Mouse (Mus musculus): ENCODE measurements at regions not wholly inside any gene's neighbourhood (a gene's known extent, or its start where the extent isn't known, plus 50 kb on each side); places are given as distances from the start of the nearest gene placed in this dataset.
A peak's percentile ranks its signal among the peaks of the same experiment; 100 is the strongest.

DNA sequence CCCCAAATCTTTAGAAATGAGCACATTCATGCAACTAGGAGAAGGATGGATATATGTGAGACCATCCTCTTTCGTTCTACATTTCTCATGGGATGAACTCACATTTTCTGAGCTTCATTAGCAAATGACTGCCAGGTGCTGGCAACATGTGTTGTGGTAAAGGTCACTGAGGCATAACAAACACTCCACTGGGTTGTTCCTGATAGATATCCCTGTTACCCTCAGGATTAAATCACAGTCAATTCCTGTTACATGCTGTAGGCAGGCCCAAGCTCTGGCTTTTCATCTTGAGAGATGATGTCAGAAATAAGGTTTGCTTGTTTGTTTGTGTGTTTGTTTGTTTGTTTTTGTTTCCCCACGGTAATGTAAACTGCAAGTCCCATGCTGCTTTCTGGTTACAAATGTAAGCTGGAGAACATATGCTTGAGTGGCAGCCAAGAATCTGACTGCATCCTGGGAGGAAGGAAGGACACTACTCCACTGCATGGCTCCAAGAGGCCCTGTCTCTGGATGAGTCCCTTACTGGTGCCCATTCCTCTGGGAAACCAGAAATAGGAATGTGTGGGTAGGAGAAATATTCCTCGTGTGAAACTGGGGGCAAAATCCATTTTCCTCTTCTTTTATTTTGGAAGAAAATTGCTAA is 176.4 kb downstream of the Cth start:
- no peak for ATAC-seq (ENCODE audit: insufficient number of reproducible peaks, low FRiP score)
- Histone ChIP-seq H3K4me2 (no peak overlapping the region), H3K9ac (no peak overlapping the region), H3K4me1 (replicated peaks) (0 out of 2 replicates have a peak, but pooled peaks cover 4% of the 10 kb centered on the region), H3K36me3 (no peaks in the 10 kb centered on the region), H3K9me3 (replicated peaks) (no peaks in the 10 kb centered on the region), H3K27ac (ENCODE audit: poor library complexity, severe bottlenecking) (no peak overlapping the region), H3K27me3 (replicated peaks) (no peaks in the 10 kb centered on the region), H3K4me3 (no peak overlapping the region)
- WGBS = 58% methylated on average over 3 of the region's 3 CpGs

- WGBS = 51% methylated on average over 1 of the region's 1 CpGs
- Histone ChIP-seq H3K4me1 (replicated peaks) (peaks cover 10% of the 10 kb centered on the region), H3K9ac (no peak overlapping the region), H3K9me3 (replicated peaks) (no peaks in the 10 kb centered on the region), H3K36me3 (no peaks in the 10 kb centered on the region), H3K27ac (ENCODE audit: poor library complexity, severe bottlenecking) (no peak overlapping the region), H3K4me3 (no peak overlapping the region), H3K27me3 (replicated peaks) (no peaks in the 10 kb centered on the region), H3K4me2 (no peak overlapping the region)
- no peak for ATAC-seq (ENCODE audit: insufficient number of reproducible peaks, low FRiP score)
These were observed 176.3 kb downstream of the Ptger3 start for GRCm38 (mm10) chr3:157743000-157743399.

DNA sequence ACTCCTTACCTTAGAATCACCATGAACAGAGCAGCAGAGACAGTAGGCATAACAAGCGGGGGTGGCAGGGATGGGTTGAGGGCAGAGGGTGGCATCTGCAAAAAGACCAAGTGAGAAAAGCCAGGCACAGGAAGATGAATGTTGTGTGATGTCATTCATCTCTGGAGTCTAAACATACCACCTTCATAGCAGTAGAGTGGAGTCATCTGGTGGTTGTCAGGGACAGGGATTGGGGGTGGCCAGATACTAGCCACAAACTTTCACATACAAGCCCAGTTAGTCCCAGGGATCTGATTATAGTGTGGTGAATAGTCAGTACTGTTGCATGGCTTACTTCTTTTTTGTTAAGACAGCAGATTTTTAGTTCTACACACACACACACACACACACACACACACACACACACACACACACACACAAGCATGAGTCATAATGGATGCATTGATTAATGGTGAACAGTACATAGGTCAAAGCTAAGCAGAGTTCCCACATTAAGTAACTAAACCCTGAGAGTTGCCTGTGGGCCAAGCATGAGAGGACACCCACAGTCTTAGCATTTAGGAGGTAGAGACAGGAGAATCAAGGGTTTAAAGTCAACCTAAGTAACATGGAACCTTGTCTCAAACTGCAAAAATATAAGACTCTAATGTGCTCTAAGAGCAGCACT is 173.1 kb downstream of the Ptger3 start:
- Histone ChIP-seq H3K27ac (ENCODE audit: poor library complexity, severe bottlenecking) (no peak overlapping the region), H3K9me3 (replicated peaks) (no peaks in the 10 kb centered on the region), H3K9ac (no peak overlapping the region), H3K4me3 (no peak overlapping the region), H3K4me1 (replicated peaks) (peaks cover 10% of the 10 kb centered on the region), H3K27me3 (replicated peaks) (no peaks in the 10 kb centered on the region), H3K4me2 (no peak overlapping the region), H3K36me3 (no peaks in the 10 kb centered on the region)
- ATAC-seq (ENCODE audit: insufficient number of reproducible peaks, low FRiP score) = 0 out of 2 replicates have a peak, but pooled peaks have one; percentile 39
- WGBS = 38% methylated on average over 1 of the region's 1 CpGs

- Histone ChIP-seq H3K27ac (ENCODE audit: poor library complexity, severe bottlenecking) (no peak overlapping the region), H3K4me1 (replicated peaks) (no peaks in the 10 kb centered on the region), H3K4me2 (no peak overlapping the region), H3K9me3 (replicated peaks) (no peaks in the 10 kb centered on the region), H3K4me3 (no peak overlapping the region), H3K9ac (no peak overlapping the region), H3K27me3 (replicated peaks) (no peaks in the 10 kb centered on the region), H3K36me3 (no peaks in the 10 kb centered on the region)
- 77% methylated on average over 4 of the region's 4 CpGs for WGBS
- no peak for ATAC-seq (ENCODE audit: insufficient number of reproducible peaks, low FRiP score)
These were observed 165.6 kb downstream of the Ptger3 start for GRCm38 (mm10) chr3:157732136-157732940.

GRCm38 (mm10) chr3:157729711-157730367 is 163.1 kb downstream of the Ptger3 start:
- Histone ChIP-seq H3K36me3 (no peaks in the 10 kb centered on the region), H3K4me2 (no peak overlapping the region), H3K9ac (no peak overlapping the region), H3K4me1 (replicated peaks) (no peaks in the 10 kb centered on the region), H3K4me3 (no peak overlapping the region), H3K27ac (ENCODE audit: poor library complexity, severe bottlenecking) (no peak overlapping the region), H3K27me3 (replicated peaks) (no peaks in the 10 kb centered on the region), H3K9me3 (replicated peaks) (no peaks in the 10 kb centered on the region)
- ATAC-seq (ENCODE audit: insufficient number of reproducible peaks, low FRiP score) = no peak
- 58% methylated on average over 1 of the region's 1 CpGs for WGBS

DNA sequence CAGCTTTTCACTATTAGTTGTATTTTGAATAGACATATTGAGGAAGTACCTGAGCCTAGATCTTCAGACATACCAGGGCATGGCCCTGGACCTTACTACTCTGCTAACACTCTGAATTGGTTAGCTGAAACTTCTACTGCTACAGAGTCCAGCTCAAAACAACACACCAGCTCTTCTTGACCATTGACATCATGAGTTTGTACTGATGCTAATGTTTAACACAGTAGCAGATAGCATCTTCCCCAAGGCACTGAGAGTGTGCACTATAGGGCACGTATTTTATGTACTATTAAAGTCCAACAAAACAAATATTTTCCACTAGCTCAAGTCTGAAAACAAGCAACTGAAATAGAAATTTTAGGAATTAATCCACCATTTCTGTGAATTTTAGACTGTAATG is 157.8 kb downstream of the Ptger3 start:
- Histone ChIP-seq H3K9ac (no peak overlapping the region), H3K9me3 (replicated peaks) (no peaks in the 10 kb centered on the region), H3K27me3 (replicated peaks) (no peaks in the 10 kb centered on the region), H3K4me2 (no peak overlapping the region), H3K4me1 (replicated peaks) (no peaks in the 10 kb centered on the region), H3K4me3 (no peak overlapping the region), H3K27ac (ENCODE audit: poor library complexity, severe bottlenecking) (no peak overlapping the region), H3K36me3 (no peaks in the 10 kb centered on the region)
- ATAC-seq (ENCODE audit: insufficient number of reproducible peaks, low FRiP score) = no peak
- WGBS = 51% methylated on average over 1 of the region's 1 CpGs

DNA sequence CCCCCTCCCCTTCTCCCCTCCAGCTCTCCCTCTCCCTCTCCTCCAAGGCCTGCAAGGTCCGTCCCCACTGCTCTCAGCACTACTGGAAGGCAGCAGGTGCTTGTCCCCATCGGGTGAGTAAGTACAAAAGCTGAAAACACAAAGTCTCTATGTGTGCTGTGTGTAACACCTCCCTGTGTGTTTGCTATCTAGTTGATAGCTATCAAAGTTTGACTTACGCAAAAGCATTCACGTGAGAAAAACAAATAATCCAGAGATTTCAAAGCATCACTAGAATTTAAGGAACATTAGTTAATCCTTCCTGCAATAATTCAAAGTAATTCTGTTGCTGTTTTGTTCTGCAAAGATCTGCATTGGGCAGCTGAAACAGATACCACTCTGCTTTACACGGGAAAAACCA is 156.5 kb downstream of the Ptger3 start:
- H3K27me3 ChIP-seq (replicated peaks) = no peaks in the 10 kb centered on the region
- H3K4me2 ChIP-seq = no peak overlapping the region
- ATAC-seq (ENCODE audit: insufficient number of reproducible peaks, low FRiP score) = no peak
- H3K4me1 ChIP-seq (replicated peaks) = no peaks in the 10 kb centered on the region
- no peaks in the 10 kb centered on the region for H3K36me3 ChIP-seq
- 67% methylated on average over 5 of the region's 5 CpGs for whole genome bisulfite sequencing
- H3K4me3 ChIP-seq = no peak overlapping the region
- H3K9ac ChIP-seq = no peak overlapping the region
- H3K9me3 ChIP-seq (replicated peaks) = no peaks in the 10 kb centered on the region
- H3K27ac ChIP-seq (ENCODE audit: poor library complexity, severe bottlenecking) = no peak overlapping the region

DNA sequence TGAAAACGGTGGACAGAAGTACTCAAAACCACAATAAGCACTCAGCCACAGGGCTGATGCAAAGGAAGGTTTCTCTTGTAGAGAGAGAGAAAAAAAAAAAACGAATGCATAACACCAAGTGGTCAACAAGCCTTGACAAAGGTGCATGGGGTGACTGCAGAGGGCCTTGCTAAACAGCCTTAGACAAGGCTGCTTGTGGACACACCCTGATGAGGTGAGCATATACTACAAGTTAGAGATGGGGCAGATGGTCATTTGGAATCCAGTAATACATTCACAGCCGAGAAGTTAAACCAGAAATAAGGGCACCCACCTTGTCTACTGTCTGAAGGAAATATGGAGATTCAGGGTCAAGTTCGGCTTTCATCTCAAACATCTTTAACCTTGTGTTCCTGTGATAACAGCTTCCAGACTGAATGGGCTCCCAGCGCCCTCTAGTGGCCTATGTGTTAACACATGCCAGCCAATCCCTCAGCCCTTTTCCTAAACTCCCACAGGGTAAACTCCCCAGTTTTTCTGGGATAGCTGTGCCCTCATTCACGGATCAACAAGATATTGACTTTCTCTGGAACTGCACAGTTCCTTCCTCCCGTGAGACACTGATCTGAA is 150.7 kb downstream of the Ptger3 start:
- ATAC-seq (ENCODE audit: insufficient number of reproducible peaks, low FRiP score) = no peak
- H3K27ac ChIP-seq (ENCODE audit: poor library complexity, severe bottlenecking) = no peak overlapping the region
- no peak overlapping the region for H3K4me2 ChIP-seq
- 15% methylated on average over 7 of the region's 7 CpGs for WGBS
- H3K27me3 ChIP-seq (replicated peaks) = no peaks in the 10 kb centered on the region
- no peak overlapping the region for H3K9ac ChIP-seq
- H3K4me1 ChIP-seq (replicated peaks) = no peaks in the 10 kb centered on the region
- no peaks in the 10 kb centered on the region for H3K36me3 ChIP-seq
- no peak overlapping the region for H3K4me3 ChIP-seq
- no peaks in the 10 kb centered on the region for H3K9me3 ChIP-seq (replicated peaks)

- no peak overlapping the region for H3K27ac ChIP-seq (ENCODE audit: poor library complexity, severe bottlenecking)
- no peaks in the 10 kb centered on the region for H3K9me3 ChIP-seq (replicated peaks)
- no peaks in the 10 kb centered on the region for H3K36me3 ChIP-seq
- H3K4me2 ChIP-seq = no peak overlapping the region
- no peak for ATAC-seq (ENCODE audit: insufficient number of reproducible peaks, low FRiP score)
- no peaks in the 10 kb centered on the region for H3K4me1 ChIP-seq (replicated peaks)
- H3K4me3 ChIP-seq = no peak overlapping the region
- no peak overlapping the region for H3K9ac ChIP-seq
- no peaks in the 10 kb centered on the region for H3K27me3 ChIP-seq (replicated peaks)
- 61% methylated on average over 3 of the region's 3 CpGs for WGBS
These were observed 147.3 kb downstream of the Ptger3 start for GRCm38 (mm10) chr3:157714023-157714422.

- Histone ChIP-seq H3K36me3 (no peaks in the 10 kb centered on the region), H3K4me3 (no peak overlapping the region), H3K4me1 (replicated peaks) (no peaks in the 10 kb centered on the region), H3K4me2 (no peak overlapping the region), H3K9ac (no peak overlapping the region), H3K9me3 (replicated peaks) (no peaks in the 10 kb centered on the region), H3K27me3 (replicated peaks) (no peaks in the 10 kb centered on the region), H3K27ac (ENCODE audit: poor library complexity, severe bottlenecking) (no peak overlapping the region)
- ATAC-seq (ENCODE audit: insufficient number of reproducible peaks, low FRiP score) = no peak
- 61% methylated on average over 1 of the region's 1 CpGs for WGBS
These were observed 144.2 kb downstream of the Ptger3 start for GRCm38 (mm10) chr3:157710790-157711381.
